Mouse (Mus musculus) cerebellum, adult (tissue): Measurements from ENCODE around the gene Gcnt2.
"Not testable (repeated sequence)": the region's sequence is repeated elsewhere in the genome, so short reads cannot be mapped to it uniquely, and the experiment has no call there.

Experiments used
- ATAC-seq: cut with Nextera tagmentation; 2 replicates; pipeline ENCODE4 v1.9.2; 2017; ENCODE audit warnings: mild to moderate bottlenecking, moderate library complexity, mixed read lengths; ENCODE audit not compliant: insufficient number of reproducible peaks, low FRiP score, low TSS enrichment

Gene Gcnt2

GRCm38 (mm10) chr13:40868844-40869587, 9.5 kb downstream of the Gcnt2 start:
- ATAC-seq: no peak

GRCm38 (mm10) chr13:40874021-40874420, 14.5 kb downstream of the Gcnt2 start:
- no peak for ATAC-seq

GRCm38 (mm10) chr13:40875415-40875814, 15.9 kb downstream of the Gcnt2 start:
- ATAC-seq: no peak

GRCm38 (mm10) chr13:40877589-40877988, 18.0 kb downstream of the Gcnt2 start:
- no peak for ATAC-seq

- ATAC-seq: no peak
Observed at GRCm38 (mm10) chr13:40880557-40880956, 21.0 kb downstream of the Gcnt2 start.

GRCm38 (mm10) chr13:40882606-40883005, 23.1 kb downstream of the Gcnt2 start:
- no peak for ATAC-seq

- ATAC-seq: no peak
Observed at GRCm38 (mm10) chr13:40883903-40884302, 24.3 kb downstream of the Gcnt2 start.

- ATAC-seq: no peak
Observed at GRCm38 (mm10) chr13:40884878-40885277, 25.3 kb downstream of the Gcnt2 start.

GRCm38 (mm10) chr13:40885935-40886642, 26.5 kb downstream of the Gcnt2 start:
- no peak for ATAC-seq

- no peak for ATAC-seq
Observed at GRCm38 (mm10) chr13:40886643-40887381, 27.3 kb downstream of the Gcnt2 start.

GRCm38 (mm10) chr13:40890595-40890994, 31.0 kb downstream of the Gcnt2 start:
- ATAC-seq: no peak

GRCm38 (mm10) chr13:40891369-40891768, 31.8 kb downstream of the Gcnt2 start:
- ATAC-seq: not testable (repeated sequence)

- ATAC-seq: no peak
Observed at GRCm38 (mm10) chr13:40892043-40892442, 32.5 kb downstream of the Gcnt2 start.

GRCm38 (mm10) chr13:40892547-40892946, 33.0 kb downstream of the Gcnt2 start:
- ATAC-seq: no peak

GRCm38 (mm10) chr13:40893573-40893972, 34.0 kb downstream of the Gcnt2 start:
- ATAC-seq: no peak

GRCm38 (mm10) chr13:40898049-40898690, 38.6 kb downstream of the Gcnt2 start:
- not testable (repeated sequence) for ATAC-seq

- no peak for ATAC-seq
Observed at GRCm38 (mm10) chr13:40898698-40899097, 39.1 kb downstream of the Gcnt2 start.

- no peak for ATAC-seq
Observed at GRCm38 (mm10) chr13:40899349-40899993, 39.9 kb downstream of the Gcnt2 start.

- ATAC-seq: no peak
Observed at GRCm38 (mm10) chr13:40899994-40900970, 40.7 kb downstream of the Gcnt2 start.
